Mouse (Mus musculus) embryo, embryonic 11 days (tissue): ENCODE measurements at regions not wholly inside any gene's neighbourhood (a gene's known extent, or its start where the extent isn't known, plus 50 kb on each side); places are given as distances from the start of the nearest gene placed in this dataset.

Experiments
- DNase-seq: peaks from one replicate; pipeline ENCODE4 v3.0.0-alpha.2; 2015

GRCm38 (mm10) chr13:52057456-52057855 lies 211.0 kb downstream of the Gadd45g start:
- no peak for DNase-seq

GRCm38 (mm10) chr13:52059756-52060417 lies 213.4 kb downstream of the Gadd45g start:
- DNase-seq: no peak

GRCm38 (mm10) chr13:52060418-52060870 lies 214.0 kb downstream of the Gadd45g start:
- DNase-seq: peak; percentile 34

GRCm38 (mm10) chr13:52061454-52061853 lies 215.0 kb downstream of the Gadd45g start:
- DNase-seq: no peak

GRCm38 (mm10) chr13:52061881-52062280 lies 215.4 kb downstream of the Gadd45g start:
- DNase-seq: no peak

- DNase-seq: no peak
Measured at GRCm38 (mm10) chr13:52062576-52062975, 216.1 kb downstream of the Gadd45g start.

- DNase-seq: no peak
Measured at GRCm38 (mm10) chr13:52065274-52065673, 218.8 kb downstream of the Gadd45g start.

- no peak for DNase-seq
Measured at GRCm38 (mm10) chr13:52065720-52066119, 219.2 kb downstream of the Gadd45g start.

- no peak for DNase-seq
Measured at GRCm38 (mm10) chr13:52067048-52067447, 220.6 kb downstream of the Gadd45g start.

GRCm38 (mm10) chr13:52068886-52069439 lies 222.5 kb downstream of the Gadd45g start:
- no peak for DNase-seq

GRCm38 (mm10) chr13:52069714-52070113 lies 223.2 kb downstream of the Gadd45g start:
- no peak for DNase-seq

- DNase-seq: no peak
Measured at GRCm38 (mm10) chr13:52070731-52071663, 224.5 kb downstream of the Gadd45g start.

GRCm38 (mm10) chr13:52077616-52078015 lies 231.1 kb downstream of the Gadd45g start:
- no peak for DNase-seq

GRCm38 (mm10) chr13:52078561-52078960 lies 232.1 kb downstream of the Gadd45g start:
- DNase-seq: no peak

GRCm38 (mm10) chr13:52079678-52080246 lies 233.3 kb downstream of the Gadd45g start:
- DNase-seq: no peak

GRCm38 (mm10) chr13:52083601-52084455 lies 237.3 kb downstream of the Gadd45g start:
- DNase-seq: no peak

- peak; percentile 20 for DNase-seq
Measured at GRCm38 (mm10) chr13:52085110-52085509, 238.6 kb downstream of the Gadd45g start.

GRCm38 (mm10) chr13:52088319-52088718 lies 241.8 kb downstream of the Gadd45g start:
- DNase-seq: no peak

- no peak for DNase-seq
Measured at GRCm38 (mm10) chr13:52090365-52090764, 243.9 kb downstream of the Gadd45g start.

GRCm38 (mm10) chr13:52094785-52095184 lies 248.3 kb downstream of the Gadd45g start:
- DNase-seq: no peak

- DNase-seq: no peak
Measured at GRCm38 (mm10) chr13:52096506-52096905, 250.0 kb downstream of the Gadd45g start.

GRCm38 (mm10) chr13:52105989-52106642 lies 259.6 kb downstream of the Gadd45g start:
- peak; percentile 25 for DNase-seq
